Comparison of ENCODE assay signal across 7 mouse cellular contexts in genomic region chr14:122464351-122464762, GRCm38 (mm10). TPM values are rescaled to one million over a fixed set of nuclear protein-coding genes. Genes with fewer than 3 reads are reported as not detected.
DNase-seq lines count a peak whose midpoint lies in the region; ATAC-seq and TF ChIP-seq lines count a peak whose summit lies in the region.

No protein-coding gene starts in this region.

- peak overlapping the region; percentile 76 for H3K4me2 ChIP-seq in forebrain, embryonic 12.5 days
- peak overlapping the region; percentile 91 for H3K4me2 ChIP-seq in limb, embryonic 13.5 days (replicated peaks)
- peak overlapping the region; percentile 74 for H3K4me2 ChIP-seq in stomach, postnatal 0 days (replicated peaks; ENCODE audit: low read depth)

- peak overlapping the region; percentile 96 for H3K9ac ChIP-seq in forebrain, embryonic 12.5 days
- H3K9ac ChIP-seq in limb, embryonic 13.5 days: peak overlapping the region; percentile 74
- no peak overlapping the region for H3K9ac ChIP-seq in stomach, postnatal 0 days (ENCODE audit: low read length)

- peak; percentile 28 for ATAC-seq in forebrain, embryonic 12.5 days (ENCODE audit: low FRiP score)
- 0 out of 2 replicates have a peak, but pooled peaks have one; percentile 0 for ATAC-seq in limb, embryonic 13.5 days (ENCODE audit: low FRiP score, low read depth)
- ATAC-seq in stomach, postnatal 0 days (ENCODE audit: low FRiP score, low TSS enrichment): peak; percentile 59; the same call in 1 of the 2 replicates

- H3K27ac ChIP-seq in forebrain, embryonic 12.5 days: peak overlapping the region; percentile 99
- peak overlapping the region; percentile 81 for H3K27ac ChIP-seq in limb, embryonic 13.5 days
- no peak overlapping the region for H3K27ac ChIP-seq in stomach, postnatal 0 days (replicated peaks)

- H3K36me3 ChIP-seq in forebrain, embryonic 12.5 days (replicated peaks): no peaks in the 10 kb centered on the region
- H3K36me3 ChIP-seq in limb, embryonic 13.5 days: no peaks in the 10 kb centered on the region
- no peaks in the 10 kb centered on the region for H3K36me3 ChIP-seq in stomach, postnatal 0 days (ENCODE audit: control insufficient read depth, insufficient read depth, low read length)

- peak overlapping the region; percentile 72 for H3K4me3 ChIP-seq in forebrain, embryonic 12.5 days (replicated peaks)
- H3K4me3 ChIP-seq in limb, embryonic 13.5 days: peak overlapping the region; percentile 62
- peak overlapping the region; percentile 45 for H3K4me3 ChIP-seq in stomach, postnatal 0 days (ENCODE audit: low read depth, low read length)

- WGBS in forebrain, embryonic 12.5 days: under 1% methylated on average over 53 of the region's 62 CpGs
- WGBS in limb, embryonic 13.5 days: under 1% methylated on average over 52 of the region's 62 CpGs
- under 1% methylated on average over 53 of the region's 62 CpGs for WGBS in stomach, postnatal 0 days

- TF ChIP-seq CTCF in stomach, postnatal 0 days (IDR thresholded peaks at IDR 0.05; ENCODE audit: low read depth): no peak

- TF ChIP-seq EP300 in stomach, postnatal 0 days (optimal IDR thresholded peaks at IDR 0.05): no peak

- DNase-seq in retina, embryonic 14.5 days (ENCODE audit: low spot score): peak; percentile 58
- no peak for DNase-seq in retina, postnatal 1 day
- no peak for DNase-seq in stomach, postnatal 0 days (ENCODE audit: low spot score)
- no peak for DNase-seq in urinary bladder, adult 2 months (ENCODE audit: low spot score)
- no peak for DNase-seq in Muller cell, postnatal 12 days (ENCODE audit: inconsistent ontology term)

- peaks cover 58% of the 10 kb centered on the region for H3K4me1 ChIP-seq in forebrain, embryonic 12.5 days
- peaks cover 39% of the 10 kb centered on the region for H3K4me1 ChIP-seq in limb, embryonic 13.5 days
- peaks cover 3% of the 10 kb centered on the region for H3K4me1 ChIP-seq in stomach, postnatal 0 days (replicated peaks; ENCODE audit: control insufficient read depth, insufficient read depth)

- H3K9me3 ChIP-seq in forebrain, embryonic 12.5 days: no peaks in the 10 kb centered on the region
- H3K9me3 ChIP-seq in limb, embryonic 13.5 days: no peaks in the 10 kb centered on the region
- no peaks in the 10 kb centered on the region for H3K9me3 ChIP-seq in stomach, postnatal 0 days (ENCODE audit: control insufficient read depth, low read length)

- peaks cover 75% of the 10 kb centered on the region for H3K27me3 ChIP-seq in forebrain, embryonic 12.5 days
- peaks cover 85% of the 10 kb centered on the region for H3K27me3 ChIP-seq in limb, embryonic 13.5 days
- H3K27me3 ChIP-seq in stomach, postnatal 0 days (ENCODE audit: control insufficient read depth, insufficient read depth, low read length): peaks cover 34% of the 10 kb centered on the region; the same call in 1 of the 2 replicates

RNA-seq across cellular contexts. Expression of gene Zic5, which starts 1.1 kb away (rescaled TPM):
- polyA plus RNA-seq in forebrain, embryonic 12.5 days (2016; fragmentation: Nextera tagmentation; extraction: Ambion mirVana): 18.6 and 25.8 TPM in 2 replicates
- polyA plus RNA-seq in limb, embryonic 13.5 days (2015; fragmentation: Nextera tagmentation; extraction: Ambion mirVana): 2.3 and 2.6 TPM in 2 replicates
- polyA plus RNA-seq in stomach, postnatal 0 days (2015; fragmentation: Nextera tagmentation; extraction: Ambion mirVana): not detected in 2 replicates
- polyA plus RNA-seq in urinary bladder, adult 2 months (2012; rRNA removed): not detected in 2 replicates

RNA-seq across cellular contexts. Expression of gene Zic2, which starts 10.9 kb away (rescaled TPM):
- polyA plus RNA-seq in forebrain, embryonic 12.5 days (2016; fragmentation: Nextera tagmentation; extraction: Ambion mirVana): 12.7 and 16.3 TPM in 2 replicates
- polyA plus RNA-seq in limb, embryonic 13.5 days (2015; fragmentation: Nextera tagmentation; extraction: Ambion mirVana): 2.8 and 3.2 TPM in 2 replicates
- polyA plus RNA-seq in stomach, postnatal 0 days (2015; fragmentation: Nextera tagmentation; extraction: Ambion mirVana): not detected in 2 replicates
- 0.07 TPM in 1 of 2 replicates, not detected in the other for polyA plus RNA-seq in urinary bladder, adult 2 months (2012; rRNA removed)

RNA-seq across cellular contexts. Expression of gene Gm5089, which starts 13.4 kb away (rescaled TPM):
- polyA plus RNA-seq in forebrain, embryonic 12.5 days (2016; fragmentation: Nextera tagmentation; extraction: Ambion mirVana): 1.6 and 2.1 TPM in 2 replicates
- polyA plus RNA-seq in limb, embryonic 13.5 days (2015; fragmentation: Nextera tagmentation; extraction: Ambion mirVana): 0.18 and 0.37 TPM in 2 replicates
- not detected in 2 replicates for polyA plus RNA-seq in stomach, postnatal 0 days (2015; fragmentation: Nextera tagmentation; extraction: Ambion mirVana)
- polyA plus RNA-seq in urinary bladder, adult 2 months (2012; rRNA removed): not detected in 2 replicates

RNA-seq across cellular contexts. Expression of gene Gm10837, which starts 26.0 kb away (rescaled TPM):
- polyA plus RNA-seq in forebrain, embryonic 12.5 days (2016; fragmentation: Nextera tagmentation; extraction: Ambion mirVana): 0.36 and 0.59 TPM in 2 replicates
- not detected in 2 replicates for polyA plus RNA-seq in limb, embryonic 13.5 days (2015; fragmentation: Nextera tagmentation; extraction: Ambion mirVana)
- polyA plus RNA-seq in stomach, postnatal 0 days (2015; fragmentation: Nextera tagmentation; extraction: Ambion mirVana): not detected in 2 replicates
- polyA plus RNA-seq in urinary bladder, adult 2 months (2012; rRNA removed): not detected in 2 replicates

Comparison
In these comparisons a context has a peak if more than half of its experiments do, and no peak if none do; other contexts are left out.
1. ATAC-seq: peak in every context shown above with its lines; median percentile 59 in stomach, postnatal 0 days; 28 in forebrain, embryonic 12.5 days; 0 in limb, embryonic 13.5 days.